ENCODE assay signal across 19 mouse cellular contexts in genomic region chr15:98729791-98730545, GRCm38 (mm10). TPM values are rescaled to one million over a fixed set of nuclear protein-coding genes. Genes with fewer than 3 reads are reported as not detected.
DNase-seq lines count a peak whose midpoint lies in the region; ATAC-seq and TF ChIP-seq lines count a peak whose summit lies in the region.
"Had no signal": no experiment of that assay in that cellular context is flagged by ENCODE, and none has a peak within 500 bp of the region (broad histone marks: within the 10 kb centered on the region; RNA-seq: fewer than 3 reads in every experiment).

No protein-coding gene starts in this region.

- no peak for TF ChIP-seq POLR2A in kidney, adult 2 months (IDR thresholded peaks at IDR 0.05; ENCODE audit: low read depth, low read length)

- H3K36me3 ChIP-seq in kidney, adult 2 months (ENCODE audit: control insufficient read depth, insufficient read depth, low read length), result no peaks in the 10 kb centered on the region
- H3K36me3 ChIP-seq in kidney, embryonic 15.5 days, result peaks cover 2% of the 10 kb centered on the region
- H3K36me3 ChIP-seq: hindbrain, embryonic 15.5 days had no signal

- no peaks in the 10 kb centered on the region for H3K27me3 ChIP-seq in kidney, adult 2 months (replicated peaks; ENCODE audit: control insufficient read depth, insufficient read depth, low read length)
- 0 out of 2 replicates have a peak, but pooled peaks cover 6% of the 10 kb centered on the region for H3K27me3 ChIP-seq in kidney, embryonic 15.5 days

- WGBS in kidney, adult 2 months, result 37% methylated on average over 7 of the region's 7 CpGs
- WGBS in kidney, embryonic 15.5 days, result 35% methylated on average over 7 of the region's 7 CpGs

- no peak for ATAC-seq in kidney, embryonic 15.5 days (replicated peaks; ENCODE audit: low FRiP score)
- no peak for ATAC-seq in monocyte, adult 5-6 weeks (replicated peaks; ENCODE audit: insufficient number of reproducible peaks, low FRiP score, low TSS enrichment, poor library complexity, severe bottlenecking)
- ATAC-seq: forebrain, embryonic 13.5 days; forebrain, postnatal 0 days had no signal

- H3K4me1 ChIP-seq in kidney, adult 2 months (ENCODE audit: control insufficient read depth, insufficient read depth, low read length), result peaks cover 5% of the 10 kb centered on the region; the same call in 1 of the 2 replicates
- peaks cover 42% of the 10 kb centered on the region for H3K4me1 ChIP-seq in kidney, embryonic 15.5 days

- H3K27ac ChIP-seq in kidney, adult 2 months (ENCODE audit: insufficient read depth, low read depth, low read length), result no peak overlapping the region
- no peak overlapping the region for H3K27ac ChIP-seq in kidney, embryonic 15.5 days
- H3K27ac ChIP-seq: embryonic facial prominence, embryonic 10.5 days; forebrain, embryonic 13.5 days; gastrocnemius, adult 2 months; hindbrain, embryonic 15.5 days had no signal

- DNase-seq in kidney, adult 2 months, result peak; percentile 70
- DNase-seq in lung, postnatal 36 days, result peak; percentile 12
- DNase-seq in lung, postnatal 14 days, result no peak
- DNase-seq in B cell, adult 2 months, result peak; percentile 38 to 49
- peak; percentile 49 for DNase-seq in yolk sac, embryonic 10.5 days (ENCODE audit: low spot score)
- DNase-seq: adrenal gland, adult 2 months; adrenal gland, postnatal 25 days; cerebellum, adult 18-20 months; cerebellum, postnatal 10 days; forebrain, postnatal 0 days; gastrocnemius, adult 2 months; gastrocnemius, postnatal 25 days had no signal

- H3K4me3 ChIP-seq in kidney, adult 2 months (ENCODE audit: insufficient read depth, low read depth, low read length), result no peak overlapping the region
- no peak overlapping the region for H3K4me3 ChIP-seq in kidney, embryonic 15.5 days (replicated peaks)
- H3K4me3 ChIP-seq: embryonic facial prominence, embryonic 10.5 days; forebrain, embryonic 13.5 days; gastrocnemius, adult 2 months; heart, embryonic 12.5 days; hindbrain, embryonic 15.5 days had no signal

- TF ChIP-seq CTCF in kidney, adult 2 months (conservative IDR thresholded peaks at IDR 0.05; ENCODE audit: insufficient read depth, insufficient read length, low read depth, low read length), result no peak

- H3K9me3 ChIP-seq in kidney, embryonic 15.5 days (replicated peaks), result no peaks in the 10 kb centered on the region
- H3K9me3 ChIP-seq: embryonic facial prominence, embryonic 10.5 days; forebrain, embryonic 13.5 days; heart, embryonic 12.5 days; hindbrain, embryonic 15.5 days had no signal

- H3K4me2 ChIP-seq in kidney, embryonic 15.5 days, result no peak overlapping the region
- H3K4me2 ChIP-seq: forebrain, embryonic 13.5 days; heart, embryonic 12.5 days; hindbrain, embryonic 15.5 days had no signal

- no peak overlapping the region for H3K9ac ChIP-seq in kidney, embryonic 15.5 days
- H3K9ac ChIP-seq: forebrain, embryonic 13.5 days; forebrain, postnatal 0 days; heart, embryonic 12.5 days; hindbrain, embryonic 15.5 days had no signal

RNA-seq across cellular contexts. Expression of gene Fkbp11, which starts 2.0 kb away (rescaled TPM):
- polyA plus RNA-seq in kidney, adult 2 months (2012; rRNA removed), result 9.3 and 10.1 TPM in 2 replicates
- polyA plus RNA-seq in kidney, embryonic 15.5 days (2015; fragmentation: Nextera tagmentation; extraction: Ambion mirVana), result 40.3 and 40.5 TPM in 2 replicates
- total RNA-seq in monocyte, adult 5-6 weeks (2017), result 0.11 to 2.2 TPM in 2 of 3 replicates, not detected in the other

RNA-seq across cellular contexts. Expression of gene Ccdc65, which starts 22.0 kb away (rescaled TPM):
- 0.42 and 0.60 TPM in 2 replicates for polyA plus RNA-seq in kidney, adult 2 months (2012; rRNA removed)
- polyA plus RNA-seq in kidney, embryonic 15.5 days (2015; fragmentation: Nextera tagmentation; extraction: Ambion mirVana), result 0.73 and 1.1 TPM in 2 replicates
- not detected in 3 replicates for total RNA-seq in monocyte, adult 5-6 weeks (2017)
- total RNA-seq: gastrocnemius, adult 2 months; gastrocnemius, postnatal 25 days; granulocyte monocyte progenitor cell, adult 5-6 weeks had no signal

RNA-seq across cellular contexts. Expression of gene Arf3, which starts 33.0 kb away (rescaled TPM):
- polyA plus RNA-seq in kidney, adult 2 months (2012; rRNA removed), result 114 and 143 TPM in 2 replicates
- polyA plus RNA-seq in kidney, embryonic 15.5 days (2015; fragmentation: Nextera tagmentation; extraction: Ambion mirVana), result 51.9 and 55.6 TPM in 2 replicates
- total RNA-seq in monocyte, adult 5-6 weeks (2017), result 27.4 to 48.6 TPM (median 30.8 TPM) in 3 replicates

RNA-seq across cellular contexts. Expression of gene Wnt10b, which starts 48.0 kb away (rescaled TPM):
- polyA plus RNA-seq in kidney, adult 2 months (2012; rRNA removed), result 0.22 and 0.25 TPM in 2 replicates
- 0.12 and 0.31 TPM in 2 replicates for polyA plus RNA-seq in kidney, embryonic 15.5 days (2015; fragmentation: Nextera tagmentation; extraction: Ambion mirVana)
- not detected in 3 replicates for total RNA-seq in monocyte, adult 5-6 weeks (2017)
- polyA plus RNA-seq: forebrain, embryonic 13.5 days; forebrain, postnatal 0 days; heart, embryonic 12.5 days; hindbrain, embryonic 15.5 days had no signal

RNA-seq across cellular contexts. Expression of gene Rnd1, which starts 52.7 kb away (rescaled TPM):
- 2.2 and 2.8 TPM in 2 replicates for polyA plus RNA-seq in kidney, adult 2 months (2012; rRNA removed)
- polyA plus RNA-seq in kidney, embryonic 15.5 days (2015; fragmentation: Nextera tagmentation; extraction: Ambion mirVana), result 0.62 and 0.99 TPM in 2 replicates
- 1.2 to 2.8 TPM (median 1.5 TPM) in 3 replicates for total RNA-seq in monocyte, adult 5-6 weeks (2017)
